Mouse (Mus musculus): ENCODE data around the gene Igf1r. TPM values are rescaled to one million over a fixed set of nuclear protein-coding genes. Genes with fewer than 3 reads are reported as not detected.

Igf1r gene
- polyA plus RNA-seq, 1 experiment from 2014 or later, result 18.1 TPM

DNA sequence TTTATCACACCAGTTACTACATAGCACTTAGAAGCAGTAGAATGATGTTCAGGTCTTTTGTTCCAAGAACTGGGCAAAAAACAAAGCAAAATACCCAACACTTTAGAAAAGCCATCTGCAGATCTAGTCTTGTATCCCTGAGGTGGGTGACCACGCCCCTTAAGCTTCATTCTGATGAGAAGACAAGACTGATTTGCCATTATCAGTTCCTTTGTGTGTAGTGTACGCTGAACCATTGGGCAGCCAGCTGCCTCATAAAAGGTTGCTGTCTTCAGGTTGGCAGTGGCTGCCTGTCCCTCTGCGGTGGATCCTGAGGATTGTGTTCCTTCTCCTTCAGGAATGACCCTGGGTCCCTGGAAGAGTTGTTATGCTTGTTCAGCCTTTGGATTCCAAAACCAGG is 11.1 kb downstream of the Igf1r start:
- WGBS, result 87% methylated on average over 3 of the region's 3 CpGs
- H3K4me1 ChIP-seq (replicated peaks; ENCODE audit: insufficient read depth, low read length), result peaks cover 32% of the 10 kb centered on the region
- H3K9me3 ChIP-seq (replicated peaks; ENCODE audit: low read length), result no peaks in the 10 kb centered on the region
- DNase-seq (ENCODE audit: low spot score) (no peak), ATAC-seq (replicated peaks; ENCODE audit: low FRiP score, low read depth) (no peak)
- no peak overlapping the region for H3K27ac ChIP-seq
- H3K27me3 ChIP-seq (ENCODE audit: insufficient read depth, low read length), result no peaks in the 10 kb centered on the region
- H3K4me2 ChIP-seq (ENCODE audit: low read length), result no peak overlapping the region
- H3K4me3 ChIP-seq (replicated peaks; ENCODE audit: low read depth, low read length), result no peak overlapping the region
- H3K9ac ChIP-seq (ENCODE audit: low read depth, low read length), result no peak overlapping the region
- TF ChIP-seq CTCF (IDR thresholded peaks at IDR 0.05; ENCODE audit: low read depth), result no peak
- no peaks in the 10 kb centered on the region for H3K36me3 ChIP-seq (ENCODE audit: insufficient read depth, low read length)

DNA sequence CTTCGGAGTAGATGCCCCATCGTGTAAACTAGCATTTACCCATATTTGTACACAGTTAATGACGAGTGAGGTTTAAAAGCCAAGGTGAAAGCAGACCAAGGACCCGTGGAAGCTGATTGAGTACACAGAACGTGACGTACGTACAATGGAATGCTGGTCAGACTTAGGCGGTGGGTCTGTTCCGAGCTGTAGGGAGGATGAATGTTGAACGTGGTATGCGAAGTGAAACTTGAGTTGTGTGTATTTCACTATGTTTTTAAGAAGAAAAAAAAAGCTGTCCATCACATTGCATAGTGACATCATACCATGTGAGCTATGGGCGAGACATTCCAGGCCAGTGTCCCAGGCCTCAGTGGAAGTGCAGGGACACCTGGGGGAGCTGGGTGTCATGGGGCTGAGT is 15.8 kb downstream of the Igf1r start:
- 50% methylated on average over 12 of the region's 12 CpGs for WGBS
- no peak for TF ChIP-seq CTCF (IDR thresholded peaks at IDR 0.05; ENCODE audit: low read depth)
- Histone ChIP-seq H3K9me3 (replicated peaks; ENCODE audit: low read length) (no peaks in the 10 kb centered on the region), H3K4me2 (ENCODE audit: low read length) (no peak overlapping the region), H3K36me3 (ENCODE audit: insufficient read depth, low read length) (no peaks in the 10 kb centered on the region), H3K4me1 (replicated peaks; ENCODE audit: insufficient read depth, low read length) (peaks cover 51% of the 10 kb centered on the region), H3K27me3 (ENCODE audit: insufficient read depth, low read length) (no peaks in the 10 kb centered on the region), H3K27ac (no peak overlapping the region), H3K4me3 (replicated peaks; ENCODE audit: low read depth, low read length) (no peak overlapping the region), H3K9ac (ENCODE audit: low read depth, low read length) (no peak overlapping the region)
- DNase-seq (ENCODE audit: low spot score) (peak; percentile 56), ATAC-seq (replicated peaks; ENCODE audit: low FRiP score, low read depth) (0 out of 2 replicates have a peak, but pooled peaks have one; percentile 26)

DNA sequence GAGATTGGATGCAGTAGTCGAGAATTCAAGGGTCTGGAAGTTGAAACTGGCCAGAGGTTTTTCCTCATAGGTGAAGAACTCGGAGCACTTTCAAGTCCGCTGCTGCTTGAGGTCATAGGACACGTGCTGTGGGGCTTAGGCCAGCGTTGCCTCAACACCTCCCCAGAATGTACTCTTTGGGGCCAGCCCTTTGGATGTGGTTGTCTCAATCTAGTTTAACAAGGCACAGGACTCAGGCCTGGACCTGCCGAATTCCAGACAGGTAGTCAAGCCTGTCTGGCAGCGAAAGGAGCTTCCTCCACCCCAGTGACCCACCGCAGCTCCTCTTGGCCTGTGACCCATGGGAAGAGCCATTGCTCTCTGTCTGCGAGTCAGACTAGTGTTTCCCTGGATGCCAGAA is 16.4 kb downstream of the Igf1r start:
- no peaks in the 10 kb centered on the region for H3K9me3 ChIP-seq (replicated peaks; ENCODE audit: low read length)
- H3K4me1 ChIP-seq (replicated peaks; ENCODE audit: insufficient read depth, low read length), result peaks cover 57% of the 10 kb centered on the region
- no peak overlapping the region for H3K4me2 ChIP-seq (ENCODE audit: low read length)
- 0 out of 2 replicates have a peak overlapping the region, but pooled peaks have one; percentile 27 for H3K27ac ChIP-seq
- H3K4me3 ChIP-seq (replicated peaks; ENCODE audit: low read depth, low read length), result no peak overlapping the region
- WGBS, result 47% methylated on average over 9 of the region's 9 CpGs
- ATAC-seq (replicated peaks; ENCODE audit: low FRiP score, low read depth) (no peak), DNase-seq (ENCODE audit: low spot score) (no peak)
- no peak for TF ChIP-seq CTCF (IDR thresholded peaks at IDR 0.05; ENCODE audit: low read depth)
- no peaks in the 10 kb centered on the region for H3K27me3 ChIP-seq (ENCODE audit: insufficient read depth, low read length)
- H3K36me3 ChIP-seq (ENCODE audit: insufficient read depth, low read length), result no peaks in the 10 kb centered on the region
- no peak overlapping the region for H3K9ac ChIP-seq (ENCODE audit: low read depth, low read length)

DNA sequence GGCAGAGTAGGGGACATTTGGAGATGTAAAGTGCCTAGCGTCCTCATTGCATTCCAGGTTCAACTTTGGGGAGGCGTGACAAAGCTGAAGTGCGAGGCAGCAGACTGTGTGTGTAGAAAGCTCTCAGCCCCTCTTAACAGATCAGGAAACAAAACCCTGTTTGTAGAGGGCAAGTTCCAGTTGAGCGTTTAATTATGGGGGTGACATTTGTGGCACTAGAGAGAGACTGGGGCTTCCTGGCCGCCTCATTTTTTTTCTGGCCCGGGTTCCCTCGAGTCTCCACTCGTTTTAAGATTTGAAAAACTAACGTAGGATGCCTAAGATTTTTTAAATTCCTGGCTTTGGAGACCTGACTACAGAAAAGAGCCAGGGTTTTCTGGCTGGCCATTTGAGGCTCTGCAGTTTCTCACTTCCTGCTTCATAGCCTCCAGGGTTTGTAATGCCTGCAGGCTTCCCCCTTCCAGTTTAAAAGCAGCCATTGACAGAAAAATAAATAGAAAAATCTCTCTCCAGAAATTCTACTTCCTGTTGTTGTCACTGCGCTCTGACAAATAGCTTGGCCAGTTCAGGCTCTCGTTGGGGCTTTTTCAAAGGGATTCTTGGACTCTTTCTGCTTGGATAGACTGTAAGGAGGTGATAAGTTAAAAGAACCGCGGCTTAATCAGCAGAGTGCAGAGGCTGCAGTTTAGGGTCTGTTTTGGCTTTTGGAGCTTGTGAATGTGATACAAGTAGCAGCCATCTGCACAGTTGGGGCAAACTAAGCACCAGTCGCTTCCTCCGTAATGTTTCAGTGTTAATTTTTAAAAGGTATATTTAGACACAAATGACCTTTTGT is 20.8 kb downstream of the Igf1r start:
- Histone ChIP-seq H3K9ac (ENCODE audit: low read depth, low read length) (0 out of 2 replicates have a peak overlapping the region, but pooled peaks have one; percentile 8), H3K27ac (peak overlapping the region; percentile 63), H3K4me3 (replicated peaks; ENCODE audit: low read depth, low read length) (no peak overlapping the region), H3K27me3 (ENCODE audit: insufficient read depth, low read length) (no peaks in the 10 kb centered on the region), H3K4me1 (replicated peaks; ENCODE audit: insufficient read depth, low read length) (peaks cover 46% of the 10 kb centered on the region), H3K9me3 (replicated peaks; ENCODE audit: low read length) (no peaks in the 10 kb centered on the region), H3K36me3 (ENCODE audit: insufficient read depth, low read length) (no peaks in the 10 kb centered on the region), H3K4me2 (ENCODE audit: low read length) (peak overlapping the region; percentile 21)
- TF ChIP-seq CTCF (IDR thresholded peaks at IDR 0.05; ENCODE audit: low read depth), result no peak
- ATAC-seq (replicated peaks; ENCODE audit: low FRiP score, low read depth), result no peak
- 4% methylated on average over 15 of the region's 15 CpGs for WGBS
- DNase-seq (ENCODE audit: low spot score), result peak; percentile 90

DNA sequence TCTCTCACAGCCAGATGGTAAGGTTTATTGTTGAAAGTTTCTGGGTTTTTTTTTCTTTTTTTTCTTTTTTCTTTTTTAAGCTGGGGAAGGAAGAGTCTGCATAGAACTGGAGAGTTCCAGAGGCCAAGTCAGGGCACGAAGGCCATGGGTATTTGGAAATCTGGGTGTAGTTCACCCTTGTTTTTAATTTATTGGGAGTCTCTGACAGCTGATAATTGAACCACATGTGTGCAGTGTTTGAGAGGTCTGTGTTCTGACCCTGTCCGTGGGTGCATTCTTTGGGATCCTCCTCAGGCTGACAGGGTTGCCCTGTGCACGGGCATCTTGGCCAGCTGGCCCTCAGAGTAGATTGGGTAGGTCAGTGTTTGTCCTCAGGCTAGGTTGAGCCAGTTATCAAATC is 29.3 kb downstream of the Igf1r start:
- Histone ChIP-seq H3K9me3 (replicated peaks; ENCODE audit: low read length) (no peaks in the 10 kb centered on the region), H3K27ac (no peak overlapping the region), H3K4me1 (replicated peaks; ENCODE audit: insufficient read depth, low read length) (peaks cover 27% of the 10 kb centered on the region), H3K4me3 (replicated peaks; ENCODE audit: low read depth, low read length) (no peak overlapping the region), H3K27me3 (ENCODE audit: insufficient read depth, low read length) (no peaks in the 10 kb centered on the region), H3K9ac (ENCODE audit: low read depth, low read length) (no peak overlapping the region), H3K36me3 (ENCODE audit: insufficient read depth, low read length) (no peaks in the 10 kb centered on the region), H3K4me2 (ENCODE audit: low read length) (no peak overlapping the region)
- TF ChIP-seq CTCF (IDR thresholded peaks at IDR 0.05; ENCODE audit: low read depth), result no peak
- DNase-seq (ENCODE audit: low spot score) (no peak), ATAC-seq (replicated peaks; ENCODE audit: low FRiP score, low read depth) (no peak)
- 24% methylated on average over 3 of the region's 3 CpGs for WGBS

DNA sequence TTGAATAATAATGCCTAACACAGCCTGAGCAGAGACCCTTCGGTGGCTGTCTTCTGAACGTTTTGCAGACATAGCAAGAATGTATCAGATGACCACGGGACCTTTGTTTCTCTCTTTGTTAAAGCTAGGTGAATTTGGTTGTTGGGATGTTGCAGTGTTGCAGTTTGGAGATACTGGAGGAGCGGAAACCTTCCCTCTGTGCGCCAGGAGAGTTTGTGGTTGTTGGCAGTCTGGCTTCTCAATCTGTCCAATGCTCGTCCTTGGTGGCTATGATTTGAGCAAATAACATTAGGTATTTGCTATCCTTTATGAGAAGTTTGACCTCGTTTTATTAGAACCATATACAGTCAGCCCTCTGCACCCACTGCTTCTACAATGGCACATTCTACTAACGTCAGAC is 30.2 kb downstream of the Igf1r start:
- ATAC-seq (replicated peaks; ENCODE audit: low FRiP score, low read depth), result no peak

More for the DNA sequence above, 30.2 kb downstream of the Igf1r start:
- Histone ChIP-seq H3K27me3 (ENCODE audit: insufficient read depth, low read length) (no peaks in the 10 kb centered on the region), H3K4me1 (replicated peaks; ENCODE audit: insufficient read depth, low read length) (peaks cover 27% of the 10 kb centered on the region), H3K4me2 (ENCODE audit: low read length) (no peak overlapping the region), H3K9ac (ENCODE audit: low read depth, low read length) (no peak overlapping the region), H3K4me3 (replicated peaks; ENCODE audit: low read depth, low read length) (no peak overlapping the region), H3K36me3 (ENCODE audit: insufficient read depth, low read length) (no peaks in the 10 kb centered on the region), H3K9me3 (replicated peaks; ENCODE audit: low read length) (no peaks in the 10 kb centered on the region), H3K27ac (no peak overlapping the region)
- TF ChIP-seq CTCF (IDR thresholded peaks at IDR 0.05; ENCODE audit: low read depth), result no peak
- DNase-seq (ENCODE audit: low spot score), result no peak
- WGBS, result 74% methylated on average over 8 of the region's 8 CpGs
